Mouse (Mus musculus): ENCODE measurements around the gene Ces1f. TPM values are rescaled to one million over a fixed set of nuclear protein-coding genes. Genes with fewer than 3 reads are reported as not detected.

Ces1f gene
- polyA plus RNA-seq (2015; fragmentation: Nextera tagmentation; extraction: Ambion mirVana), result 0.59 and 0.71 TPM in 2 replicates

DNA sequence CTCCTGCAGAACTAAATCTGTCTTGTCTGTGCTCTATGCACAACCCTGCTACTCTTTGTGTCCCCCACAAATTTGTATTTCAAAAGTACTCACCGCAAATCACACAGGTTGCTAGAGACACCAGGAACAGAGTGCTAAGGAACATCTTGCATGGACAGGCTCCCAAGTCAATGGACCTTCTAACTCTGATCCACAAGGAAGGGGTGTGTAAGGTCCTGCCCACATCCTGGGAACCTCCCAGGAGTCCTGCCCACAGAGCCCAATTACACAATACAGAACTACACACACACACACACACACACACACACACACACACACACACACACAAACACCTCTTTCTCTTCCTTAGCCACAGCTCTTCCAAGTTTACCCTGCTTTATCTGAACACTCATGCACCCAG, at the start of gene Ces1f:
Ces1f (minus strand) TSS at position 192 of the 400 bp plus-strand sequence.
- no peak within 1 kb of the TSS for H3K4me2 ChIP-seq (replicated peaks; ENCODE audit: low read depth)
- H3K27ac ChIP-seq (ENCODE audit: low read depth, low read length), result no peak within 1 kb of the TSS
- no peak within 1 kb of the TSS for H3K4me3 ChIP-seq (ENCODE audit: low read depth, low read length)
- no peaks in the 10 kb centered on the region for H3K9me3 ChIP-seq (ENCODE audit: control insufficient read depth)
- ATAC-seq, result no peak
- 100% methylated on average over 1 of the region's 1 CpGs for WGBS
- H3K27me3 ChIP-seq (replicated peaks; ENCODE audit: control insufficient read depth, insufficient read depth, low read length), result no peaks in the 10 kb centered on the region
- H3K36me3 ChIP-seq (ENCODE audit: control insufficient read depth, insufficient read depth), result no peaks in the 10 kb centered on the region
- no peak within 1 kb of the TSS for H3K9ac ChIP-seq (ENCODE audit: low read depth, low read length)
- no peaks in the 10 kb centered on the region; the same call in 1 of the 2 replicates for H3K4me1 ChIP-seq (replicated peaks; ENCODE audit: control insufficient read depth, insufficient read depth, low read length)
- TF ChIP-seq CTCF (IDR thresholded peaks at IDR 0.05; ENCODE audit: low read depth), result no peak

DNA sequence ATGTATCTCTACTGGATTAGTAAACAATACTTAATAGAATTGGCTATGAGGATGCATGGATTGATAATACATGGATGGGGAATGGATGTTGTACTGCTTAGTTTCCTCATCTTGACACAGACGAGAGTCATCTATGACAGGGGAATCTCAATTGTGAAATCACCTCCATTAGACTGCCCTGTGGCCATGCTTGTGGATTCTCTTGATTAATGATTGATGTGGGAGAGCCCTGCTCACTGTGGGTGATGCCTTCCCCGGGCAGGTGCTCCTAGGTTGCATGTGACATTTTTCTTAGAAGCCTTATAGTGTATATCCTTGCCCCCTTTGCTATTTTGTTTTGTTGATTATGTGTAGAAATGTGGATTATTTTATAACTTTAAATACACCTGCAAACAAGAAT, 45.6 kb upstream of the Ces1f start:
- Histone ChIP-seq H3K27me3 (replicated peaks; ENCODE audit: control insufficient read depth, insufficient read depth, low read length) (no peaks in the 10 kb centered on the region), H3K4me2 (replicated peaks; ENCODE audit: low read depth) (no peak overlapping the region), H3K4me1 (replicated peaks; ENCODE audit: control insufficient read depth, insufficient read depth, low read length) (no peaks in the 10 kb centered on the region), H3K9me3 (ENCODE audit: control insufficient read depth) (no peaks in the 10 kb centered on the region), H3K27ac (ENCODE audit: low read depth, low read length) (no peak overlapping the region), H3K36me3 (ENCODE audit: control insufficient read depth, insufficient read depth) (no peaks in the 10 kb centered on the region), H3K9ac (ENCODE audit: low read depth, low read length) (no peak overlapping the region), H3K4me3 (ENCODE audit: low read depth, low read length) (no peak overlapping the region)
- no peak for TF ChIP-seq CTCF (IDR thresholded peaks at IDR 0.05; ENCODE audit: low read depth)
- 34% methylated on average over 2 of the region's 2 CpGs for WGBS
- ATAC-seq, result peak; percentile 77

DNA sequence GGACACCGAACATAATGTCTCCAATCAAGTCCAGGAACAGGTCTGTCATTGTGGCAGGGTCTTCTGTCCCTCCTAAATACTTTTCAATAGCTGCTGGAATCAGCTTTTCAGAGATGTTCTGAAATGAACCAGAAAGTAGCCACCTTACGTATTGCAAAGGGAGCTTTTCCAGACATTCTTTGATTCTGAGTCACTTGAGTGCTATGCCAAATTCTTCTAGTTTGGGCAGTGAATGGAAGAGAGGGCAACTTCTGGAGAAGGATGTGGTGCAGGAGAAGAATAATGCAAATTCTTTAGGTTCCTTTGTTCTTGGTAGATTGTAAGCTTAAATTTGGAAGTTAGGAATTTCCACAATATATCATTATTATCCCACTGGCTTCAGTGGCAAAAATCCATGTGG, 37.5 kb upstream of the Ces1f start:
- 81% methylated on average over 2 of the region's 2 CpGs for WGBS
- Histone ChIP-seq H3K4me2 (replicated peaks; ENCODE audit: low read depth) (no peak overlapping the region), H3K27me3 (replicated peaks; ENCODE audit: control insufficient read depth, insufficient read depth, low read length) (no peaks in the 10 kb centered on the region), H3K9ac (ENCODE audit: low read depth, low read length) (no peak overlapping the region), H3K36me3 (ENCODE audit: control insufficient read depth, insufficient read depth) (no peaks in the 10 kb centered on the region), H3K9me3 (ENCODE audit: control insufficient read depth) (no peaks in the 10 kb centered on the region), H3K4me3 (ENCODE audit: low read depth, low read length) (no peak overlapping the region), H3K27ac (ENCODE audit: low read depth, low read length) (no peak overlapping the region), H3K4me1 (replicated peaks; ENCODE audit: control insufficient read depth, insufficient read depth, low read length) (no peaks in the 10 kb centered on the region)
- ATAC-seq, result no peak
- no peak for TF ChIP-seq CTCF (IDR thresholded peaks at IDR 0.05; ENCODE audit: low read depth)

DNA sequence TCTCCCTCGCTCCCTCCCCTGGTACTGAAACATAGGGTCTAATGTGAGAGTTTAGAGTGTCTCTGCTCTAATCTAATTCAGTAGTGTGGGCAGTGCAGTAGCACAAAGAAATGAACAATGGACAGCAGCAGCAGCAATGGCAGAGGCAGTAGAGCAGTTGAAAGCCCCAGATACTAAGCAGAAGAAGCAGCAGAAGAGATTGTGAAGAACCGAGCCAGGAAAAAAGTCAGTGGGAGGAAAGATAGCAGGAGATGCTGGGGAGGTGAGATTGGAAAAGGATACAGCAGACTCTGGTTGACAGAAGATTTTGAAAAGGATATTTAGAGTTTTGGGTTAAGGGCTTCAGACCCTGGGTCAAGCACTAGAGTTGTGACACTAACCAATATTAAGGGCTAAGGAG, 36.0 kb upstream of the Ces1f start:
- Histone ChIP-seq H3K4me1 (replicated peaks; ENCODE audit: control insufficient read depth, insufficient read depth, low read length) (no peaks in the 10 kb centered on the region), H3K9ac (ENCODE audit: low read depth, low read length) (no peak overlapping the region), H3K4me2 (replicated peaks; ENCODE audit: low read depth) (no peak overlapping the region), H3K9me3 (ENCODE audit: control insufficient read depth) (no peaks in the 10 kb centered on the region), H3K36me3 (ENCODE audit: control insufficient read depth, insufficient read depth) (no peaks in the 10 kb centered on the region), H3K4me3 (ENCODE audit: low read depth, low read length) (no peak overlapping the region), H3K27me3 (replicated peaks; ENCODE audit: control insufficient read depth, insufficient read depth, low read length) (no peaks in the 10 kb centered on the region), H3K27ac (ENCODE audit: low read depth, low read length) (no peak overlapping the region)
- WGBS, result 75% methylated on average over 2 of the region's 2 CpGs
- no peak for TF ChIP-seq CTCF (IDR thresholded peaks at IDR 0.05; ENCODE audit: low read depth)
- no peak for ATAC-seq

DNA sequence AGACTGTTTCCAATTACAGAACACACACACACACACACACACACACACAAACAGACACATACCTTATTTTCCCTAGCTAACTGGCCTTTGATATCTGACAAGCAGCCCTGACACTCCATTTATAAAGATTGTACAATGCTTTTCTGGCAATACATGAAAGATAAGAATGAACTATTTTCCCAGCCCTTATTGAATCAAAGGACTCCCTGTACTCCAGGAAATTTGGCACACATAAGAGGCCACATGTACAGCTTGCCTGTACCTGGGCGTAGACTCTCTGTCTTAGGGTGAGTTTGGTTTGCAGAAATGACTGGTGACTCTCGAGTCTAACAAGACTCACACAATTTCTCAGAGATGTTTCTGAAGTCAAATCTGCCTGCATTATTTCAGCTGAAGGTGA, 4.3 kb upstream of the Ces1f start:
- Histone ChIP-seq H3K9ac (ENCODE audit: low read depth, low read length) (no peak overlapping the region), H3K27ac (ENCODE audit: low read depth, low read length) (no peak overlapping the region), H3K27me3 (replicated peaks; ENCODE audit: control insufficient read depth, insufficient read depth, low read length) (no peaks in the 10 kb centered on the region), H3K4me1 (replicated peaks; ENCODE audit: control insufficient read depth, insufficient read depth, low read length) (no peaks in the 10 kb centered on the region), H3K4me3 (ENCODE audit: low read depth, low read length) (no peak overlapping the region), H3K9me3 (ENCODE audit: control insufficient read depth) (no peaks in the 10 kb centered on the region), H3K36me3 (ENCODE audit: control insufficient read depth, insufficient read depth) (no peaks in the 10 kb centered on the region), H3K4me2 (replicated peaks; ENCODE audit: low read depth) (no peak overlapping the region)
- no peak for TF ChIP-seq CTCF (IDR thresholded peaks at IDR 0.05; ENCODE audit: low read depth)
- 66% methylated on average over 2 of the region's 2 CpGs for WGBS
- no peak for ATAC-seq

DNA sequence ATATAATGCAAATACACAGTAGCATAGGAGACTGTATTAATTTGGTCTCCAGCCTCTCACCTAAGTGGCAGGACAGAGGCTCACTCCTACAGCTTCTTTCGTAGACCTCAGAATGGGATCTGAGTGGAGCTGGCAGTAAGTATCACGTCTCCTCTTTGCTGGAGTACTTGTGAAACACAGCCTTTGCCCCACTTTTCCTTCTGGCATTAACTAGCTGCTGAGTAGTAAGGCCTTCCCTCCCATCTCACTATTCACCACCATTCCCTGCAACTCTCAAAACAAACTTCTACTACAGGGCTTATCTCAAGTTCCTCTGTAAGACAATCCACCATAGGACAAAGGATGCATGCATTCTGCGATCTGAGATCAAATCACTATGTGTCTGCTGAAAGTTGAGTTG, 2.8 kb upstream of the Ces1f start:
- Histone ChIP-seq H3K27me3 (replicated peaks; ENCODE audit: control insufficient read depth, insufficient read depth, low read length) (no peaks in the 10 kb centered on the region), H3K4me3 (ENCODE audit: low read depth, low read length) (no peak overlapping the region), H3K36me3 (ENCODE audit: control insufficient read depth, insufficient read depth) (no peaks in the 10 kb centered on the region), H3K4me1 (replicated peaks; ENCODE audit: control insufficient read depth, insufficient read depth, low read length) (no peaks in the 10 kb centered on the region), H3K4me2 (replicated peaks; ENCODE audit: low read depth) (no peak overlapping the region), H3K9ac (ENCODE audit: low read depth, low read length) (no peak overlapping the region), H3K9me3 (ENCODE audit: control insufficient read depth) (no peaks in the 10 kb centered on the region), H3K27ac (ENCODE audit: low read depth, low read length) (no peak overlapping the region)
- TF ChIP-seq CTCF (IDR thresholded peaks at IDR 0.05; ENCODE audit: low read depth), result no peak
- 74% methylated on average over 3 of the region's 3 CpGs for WGBS
- no peak for ATAC-seq
